Mouse (Mus musculus): ENCODE results near the gene Mog. TPM values are rescaled to one million over a fixed set of nuclear protein-coding genes. Genes with fewer than 3 reads are reported as not detected.
"Not testable (repeated sequence)": the region's sequence is repeated elsewhere in the genome, so short reads cannot be mapped to it uniquely, and the experiment has no call there.

Gene Mog
- polyA plus RNA-seq, 1 experiment from 2014 or later: 0.85 TPM

- no peaks in the 10 kb centered on the region for H3K4me1 ChIP-seq
- no peaks in the 10 kb centered on the region for H3K36me3 ChIP-seq
- 63% methylated on average over 8 of the region's 8 CpGs for WGBS
- H3K9me3 ChIP-seq (replicated peaks): no peaks in the 10 kb centered on the region
- peak overlapping the region; percentile 52 for H3K4me2 ChIP-seq (replicated peaks)
- peak; percentile 38 for ATAC-seq (ENCODE audit: low FRiP score)
- peak overlapping the region; percentile 54; the same call in 1 of the 2 replicates for H3K9ac ChIP-seq
- H3K27me3 ChIP-seq: no peaks in the 10 kb centered on the region
- H3K27ac ChIP-seq: peak overlapping the region; percentile 96
- H3K4me3 ChIP-seq: peak overlapping the region; percentile 36
These were observed 6.0 kb upstream of the Mog start for GRCm38 (mm10) chr17:37029162-37029561.

GRCm38 (mm10) chr17:37028683-37029120 is 5.5 kb upstream of the Mog start:
- Histone ChIP-seq H3K36me3 (no peaks in the 10 kb centered on the region), H3K9me3 (replicated peaks) (no peaks in the 10 kb centered on the region), H3K9ac (peak overlapping the region; percentile 54; the same call in 1 of the 2 replicates), H3K4me1 (no peaks in the 10 kb centered on the region), H3K27me3 (no peaks in the 10 kb centered on the region), H3K27ac (peak overlapping the region; percentile 96), H3K4me2 (replicated peaks) (peak overlapping the region; percentile 52), H3K4me3 (peak overlapping the region; percentile 36)
- 0% methylated on average over 14 of the region's 14 CpGs for WGBS
- ATAC-seq (ENCODE audit: low FRiP score): peak; percentile 99

GRCm38 (mm10) chr17:37028212-37028611 is 5.0 kb upstream of the Mog start:
- peak; percentile 26 for ATAC-seq (ENCODE audit: low FRiP score)
- Histone ChIP-seq H3K4me3 (peak overlapping the region; percentile 36), H3K36me3 (no peaks in the 10 kb centered on the region), H3K27me3 (no peaks in the 10 kb centered on the region), H3K4me2 (replicated peaks) (peak overlapping the region; percentile 52), H3K9me3 (replicated peaks) (no peaks in the 10 kb centered on the region), H3K9ac (peak overlapping the region; percentile 54), H3K4me1 (no peaks in the 10 kb centered on the region), H3K27ac (peak overlapping the region; percentile 96)
- WGBS: 3% methylated on average over 10 of the region's 10 CpGs

GRCm38 (mm10) chr17:37027486-37027885 is 4.3 kb upstream of the Mog start:
- peak overlapping the region; percentile 96 for H3K27ac ChIP-seq
- WGBS: 93% methylated on average over 4 of the region's 4 CpGs

GRCm38 (mm10) chr17:37026425-37026824 is 3.2 kb upstream of the Mog start:
- Histone ChIP-seq H3K4me1 (no peaks in the 10 kb centered on the region), H3K27ac (no peak overlapping the region), H3K27me3 (no peaks in the 10 kb centered on the region), H3K36me3 (no peaks in the 10 kb centered on the region), H3K4me3 (no peak overlapping the region), H3K9ac (no peak overlapping the region), H3K4me2 (replicated peaks) (no peak overlapping the region), H3K9me3 (replicated peaks) (no peaks in the 10 kb centered on the region)
- no peak for ATAC-seq (ENCODE audit: low FRiP score)
- 60% methylated on average over 2 of the region's 2 CpGs for WGBS

More at GRCm38 (mm10) chr17:37027486-37027885, 4.3 kb upstream of the Mog start:
- Histone ChIP-seq H3K27me3 (no peaks in the 10 kb centered on the region), H3K9ac (no peak overlapping the region), H3K4me3 (no peak overlapping the region), H3K9me3 (replicated peaks) (no peaks in the 10 kb centered on the region), H3K36me3 (no peaks in the 10 kb centered on the region), H3K4me2 (replicated peaks) (no peak overlapping the region), H3K4me1 (no peaks in the 10 kb centered on the region)
- no peak for ATAC-seq (ENCODE audit: low FRiP score)

GRCm38 (mm10) chr17:37019242-37019641 is 4.0 kb downstream of the Mog start:
- ATAC-seq (ENCODE audit: low FRiP score); H3K27ac ChIP-seq; H3K4me3 ChIP-seq; H3K27me3 ChIP-seq; H3K36me3 ChIP-seq; H3K9me3 ChIP-seq (replicated peaks); H3K4me1 ChIP-seq; H3K4me2 ChIP-seq (replicated peaks); H3K9ac ChIP-seq: not testable (repeated sequence)
- whole genome bisulfite sequencing: 91% methylated on average over 5 of the region's 5 CpGs

GRCm38 (mm10) chr17:37018328-37018727 is 4.9 kb downstream of the Mog start:
- Histone ChIP-seq H3K4me3 (no peak overlapping the region), H3K9me3 (replicated peaks) (no peaks in the 10 kb centered on the region), H3K9ac (no peak overlapping the region), H3K27me3 (no peaks in the 10 kb centered on the region), H3K27ac (no peak overlapping the region), H3K4me1 (no peaks in the 10 kb centered on the region), H3K36me3 (no peaks in the 10 kb centered on the region), H3K4me2 (replicated peaks) (no peak overlapping the region)
- 67% methylated on average over 3 of the region's 3 CpGs for WGBS
- no peak for ATAC-seq (ENCODE audit: low FRiP score)

- ATAC-seq (ENCODE audit: low FRiP score): no peak
- peaks cover 6% of the 10 kb centered on the region; the same call in 1 of the 2 replicates for H3K36me3 ChIP-seq
- no peak overlapping the region for H3K27ac ChIP-seq
- no peaks in the 10 kb centered on the region for H3K27me3 ChIP-seq
- no peaks in the 10 kb centered on the region for H3K9me3 ChIP-seq (replicated peaks)
- no peak overlapping the region for H3K4me2 ChIP-seq (replicated peaks)
- H3K9ac ChIP-seq: no peak overlapping the region
- H3K4me3 ChIP-seq: no peak overlapping the region
- no peaks in the 10 kb centered on the region for H3K4me1 ChIP-seq
These were observed 6.9 kb downstream of the Mog start for GRCm38 (mm10) chr17:37016333-37016732.

- no peak overlapping the region for H3K27ac ChIP-seq
- no peaks in the 10 kb centered on the region for H3K9me3 ChIP-seq (replicated peaks)
- no peaks in the 10 kb centered on the region for H3K4me1 ChIP-seq
- no peak for ATAC-seq (ENCODE audit: low FRiP score)
- peaks cover 47% of the 10 kb centered on the region for H3K36me3 ChIP-seq
- H3K4me2 ChIP-seq (replicated peaks): no peak overlapping the region
- H3K9ac ChIP-seq: no peak overlapping the region
- H3K27me3 ChIP-seq: no peaks in the 10 kb centered on the region
- WGBS: 77% methylated on average over 5 of the region's 5 CpGs
- H3K4me3 ChIP-seq: no peak overlapping the region
These were observed 11.1 kb downstream of the Mog start for GRCm38 (mm10) chr17:37012141-37012540.

GRCm38 (mm10) chr17:37011719-37012118 is 11.5 kb downstream of the Mog start:
- WGBS: 80% methylated on average over 3 of the region's 3 CpGs
- peaks cover 51% of the 10 kb centered on the region for H3K36me3 ChIP-seq
- no peaks in the 10 kb centered on the region for H3K4me1 ChIP-seq
- H3K9me3 ChIP-seq (replicated peaks): no peaks in the 10 kb centered on the region
- H3K4me3 ChIP-seq: no peak overlapping the region
- H3K4me2 ChIP-seq (replicated peaks): no peak overlapping the region
- no peak overlapping the region for H3K27ac ChIP-seq
- H3K27me3 ChIP-seq: no peaks in the 10 kb centered on the region
- H3K9ac ChIP-seq: no peak overlapping the region
- no peak for ATAC-seq (ENCODE audit: low FRiP score)

- no peaks in the 10 kb centered on the region for H3K9me3 ChIP-seq (replicated peaks)
- no peaks in the 10 kb centered on the region for H3K4me1 ChIP-seq
- no peaks in the 10 kb centered on the region for H3K27me3 ChIP-seq
- no peak overlapping the region for H3K4me2 ChIP-seq (replicated peaks)
- ATAC-seq (ENCODE audit: low FRiP score): no peak
- no peak overlapping the region for H3K4me3 ChIP-seq
- H3K9ac ChIP-seq: no peak overlapping the region
- no peak overlapping the region for H3K27ac ChIP-seq
- H3K36me3 ChIP-seq: peaks cover 71% of the 10 kb centered on the region
- WGBS: 94% methylated on average over 17 of the region's 17 CpGs
These were observed 13.6 kb downstream of the Mog start for GRCm38 (mm10) chr17:37009460-37010042.

GRCm38 (mm10) chr17:37008161-37008560 is 15.0 kb downstream of the Mog start:
- no peak overlapping the region for H3K9ac ChIP-seq
- H3K4me2 ChIP-seq (replicated peaks): no peak overlapping the region
- H3K4me1 ChIP-seq: peaks cover 6% of the 10 kb centered on the region; the same call in 1 of the 2 replicates
- no peak overlapping the region for H3K27ac ChIP-seq
- no peak overlapping the region for H3K4me3 ChIP-seq
- H3K9me3 ChIP-seq (replicated peaks): no peaks in the 10 kb centered on the region
- 95% methylated on average over 6 of the region's 6 CpGs for WGBS
- no peaks in the 10 kb centered on the region for H3K27me3 ChIP-seq
- no peak for ATAC-seq (ENCODE audit: low FRiP score)
- peaks cover 71% of the 10 kb centered on the region for H3K36me3 ChIP-seq

GRCm38 (mm10) chr17:37003366-37003765 is 19.8 kb downstream of the Mog start:
- Histone ChIP-seq H3K4me1 (peaks cover 6% of the 10 kb centered on the region; the same call in 1 of the 2 replicates), H3K4me2 (replicated peaks) (peak overlapping the region; percentile 56), H3K27me3 (no peaks in the 10 kb centered on the region), H3K9me3 (replicated peaks) (no peaks in the 10 kb centered on the region), H3K27ac (peak overlapping the region; percentile 95), H3K9ac (peak overlapping the region; percentile 92), H3K4me3 (peak overlapping the region; percentile 60), H3K36me3 (peaks cover 37% of the 10 kb centered on the region)
- 37% methylated on average over 4 of the region's 4 CpGs for WGBS
- ATAC-seq (ENCODE audit: low FRiP score): peak; percentile 15; the same call in 1 of the 2 replicates
